Mouse (Mus musculus) T-helper 17 cell (primary cell): ENCODE measurements at regions not wholly inside any gene's neighbourhood (a gene's known extent, or its start where the extent isn't known, plus 50 kb on each side); places are given as distances from the start of the nearest gene placed in this dataset.
"Not testable (repeated sequence)": the region's sequence is repeated elsewhere in the genome, so short reads cannot be mapped to it uniquely, and the experiment has no call there.

ENCODE experiments used
- in situ Hi-C, 2 experiments: fragments of 300-600 bp; cut with MboI, MseI; formaldehyde crosslinking; loops; 1 replicate in 1 of 2; 2 replicates in 1 of 2; pipeline ENCODE4 v1.15.1; 2025; ENCODE audit warnings: high pct_unique_total_duplicates in 2 of 2

GRCm38 (mm10) chr12:77575046-77575445 lies 337.1 kb downstream of the Fut8 start:
- in situ Hi-C loops, result no loop called here

GRCm38 (mm10) chr12:77588297-77588696 lies 350.4 kb downstream of the Fut8 start:
- in situ Hi-C loops, result no loop called here

DNA sequence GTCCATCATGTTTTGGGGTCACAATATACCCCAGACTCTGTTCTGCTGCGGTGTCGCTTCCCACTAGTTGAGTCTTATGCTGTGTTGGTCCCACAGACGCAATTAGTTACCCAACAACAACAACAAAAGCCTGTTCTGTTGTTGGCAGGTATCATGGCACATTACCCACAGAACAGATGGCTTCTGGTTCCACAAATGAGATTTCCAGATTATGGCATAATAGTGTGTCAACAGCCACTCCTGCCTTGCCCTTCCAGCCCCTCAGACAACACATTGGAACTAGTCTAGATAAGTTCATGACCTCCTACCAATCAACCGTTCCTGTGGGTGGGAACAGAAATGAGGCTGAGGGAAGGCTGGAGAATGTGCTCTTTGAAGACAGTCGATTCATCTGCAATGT lies 351.5 kb downstream of the Fut8 start:
- in situ Hi-C loops, result no loop called here

DNA sequence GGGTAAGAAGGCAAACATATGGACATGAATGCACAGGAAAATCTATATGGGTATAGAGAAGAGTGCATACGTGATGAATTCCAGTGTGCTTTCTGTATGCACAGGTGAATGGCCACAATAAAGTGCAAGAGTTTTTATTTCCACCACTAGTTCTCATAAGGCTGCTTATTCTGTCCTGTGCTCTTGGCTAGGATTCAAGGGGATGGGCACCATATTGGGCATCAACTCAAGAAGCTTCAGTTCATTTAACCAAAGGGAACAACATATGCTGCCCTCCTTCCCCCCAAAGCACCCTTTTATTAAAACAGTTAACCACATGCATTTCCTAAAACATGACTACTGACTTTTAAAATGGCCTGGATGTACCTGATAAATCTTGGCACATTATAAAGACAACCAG lies 356.2 kb downstream of the Fut8 start:
- in situ Hi-C loops, result no loop called here

DNA sequence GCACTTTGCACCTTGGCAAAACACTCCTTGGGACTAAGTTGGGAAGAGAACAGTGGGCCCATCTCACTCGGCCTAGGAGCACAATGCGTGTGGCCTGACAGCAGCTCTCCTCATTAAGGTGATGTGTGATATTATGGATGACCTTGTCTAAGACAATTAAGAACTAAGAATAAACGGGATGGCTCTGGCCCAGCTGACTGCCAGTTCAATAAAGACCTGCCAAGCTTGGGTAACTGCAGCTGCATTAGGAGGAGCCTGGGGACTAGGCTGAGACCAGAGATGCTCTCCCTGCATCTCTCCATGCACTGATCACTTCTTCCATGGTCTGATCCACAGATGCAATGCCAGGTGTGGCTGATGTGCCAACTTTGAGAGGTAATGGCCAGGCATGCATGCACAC lies 356.7 kb downstream of the Fut8 start:
- in situ Hi-C loops, result no loop called here

- in situ Hi-C loops, result no loop called here
Measured at GRCm38 (mm10) chr12:77595821-77596220, 357.9 kb downstream of the Fut8 start.

- in situ Hi-C loops, result no loop called here
Measured at GRCm38 (mm10) chr12:77596676-77597075, 358.8 kb downstream of the Fut8 start.

- in situ Hi-C loops, result no loop called here
Measured at GRCm38 (mm10) chr12:77597627-77598333, 359.9 kb downstream of the Fut8 start.

DNA sequence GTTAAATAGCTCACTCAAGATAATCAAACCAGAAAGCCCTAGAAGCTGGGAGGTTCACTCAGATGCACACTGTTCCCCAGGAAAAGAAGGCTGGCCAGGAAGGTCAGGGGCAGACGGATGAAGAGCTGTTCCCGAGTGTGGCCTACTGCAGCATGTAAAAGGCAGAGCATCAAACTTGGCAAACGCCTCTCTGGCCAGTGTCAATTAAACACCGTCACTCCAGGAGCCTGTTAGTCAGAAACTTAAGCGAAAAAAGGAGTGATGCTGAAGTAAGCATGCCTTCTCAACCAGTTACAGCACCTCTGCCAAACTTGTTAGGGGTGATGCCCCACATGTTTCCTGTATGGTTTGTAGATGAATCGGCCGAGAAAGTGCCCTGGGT lies 360.4 kb downstream of the Fut8 start:
- in situ Hi-C loops, result no loop called here

DNA sequence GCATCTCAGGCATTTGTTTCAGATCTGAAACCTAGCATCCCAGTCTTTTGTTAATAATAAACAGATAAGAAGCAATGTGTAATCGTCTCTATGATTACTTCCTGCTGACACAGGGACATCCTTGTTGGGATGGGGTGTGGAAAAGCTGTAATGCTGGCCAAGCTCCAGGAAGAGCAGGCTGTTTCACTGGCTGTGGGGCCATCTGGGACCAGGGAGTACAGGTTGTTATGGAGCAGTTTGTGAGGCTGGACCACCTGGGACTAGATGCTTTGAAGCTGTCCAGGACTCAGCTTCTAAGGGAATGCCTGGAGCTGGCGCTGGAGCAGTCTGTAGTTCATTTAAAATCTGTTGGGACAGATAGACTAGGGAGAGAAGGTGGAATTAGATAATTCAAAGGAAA lies 361.5 kb downstream of the Fut8 start:
- in situ Hi-C loops, result no loop called here

DNA sequence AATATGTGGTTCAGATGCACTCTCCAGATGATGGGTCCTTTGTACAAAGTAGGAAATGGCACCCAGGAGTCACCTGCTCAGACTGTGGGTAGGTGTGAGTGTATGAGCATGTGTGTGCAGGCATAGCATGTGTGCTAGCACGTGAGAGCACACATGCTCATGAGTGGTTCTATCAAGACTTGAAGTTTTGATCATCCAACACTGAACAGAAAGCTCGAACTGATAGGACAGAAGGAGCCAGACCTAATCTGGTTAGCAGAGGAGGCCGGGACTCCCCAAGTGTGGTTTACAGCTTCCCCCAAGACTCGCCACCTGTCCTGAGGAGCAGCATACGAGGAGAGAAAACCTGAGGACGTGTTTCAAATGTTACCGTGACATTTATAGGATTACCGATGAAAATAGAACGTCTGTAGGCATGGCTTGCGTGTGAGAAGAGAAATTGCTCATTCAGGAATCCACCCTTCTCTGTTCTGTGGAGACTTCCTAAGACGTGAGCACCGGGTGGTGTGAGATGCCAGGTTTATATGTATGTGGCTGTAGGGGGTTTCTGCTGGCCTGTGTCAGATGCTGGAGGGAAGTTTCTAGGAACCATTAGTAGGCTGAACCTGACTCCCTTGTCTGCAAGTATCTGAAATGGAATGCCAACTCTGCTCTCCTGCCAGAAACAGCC lies 366.0 kb downstream of the Fut8 start:
- in situ Hi-C loops, result no loop called here

DNA sequence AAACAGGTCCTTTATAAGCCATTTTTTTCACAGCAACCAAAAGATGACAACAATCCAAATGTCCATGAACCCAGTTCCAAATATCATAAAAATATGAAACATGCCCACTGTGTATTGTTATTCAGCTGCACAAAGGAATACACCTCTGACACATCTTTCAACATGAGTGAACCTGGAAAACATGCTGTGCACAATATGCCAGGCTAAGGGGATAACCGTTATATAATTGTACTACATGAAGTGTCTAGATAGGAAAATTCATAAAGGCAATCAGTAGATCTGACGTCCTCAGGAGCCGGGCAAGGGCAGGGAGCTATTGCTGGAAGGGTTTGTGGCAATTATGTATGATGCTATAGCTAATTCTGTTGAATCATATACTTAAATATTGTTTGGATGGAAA lies 379.6 kb downstream of the Fut8 start:
- in situ Hi-C loops, result no loop called here

GRCm38 (mm10) chr12:77622243-77622642 lies 384.3 kb downstream of the Fut8 start:
- in situ Hi-C loops, result no loop called here

DNA sequence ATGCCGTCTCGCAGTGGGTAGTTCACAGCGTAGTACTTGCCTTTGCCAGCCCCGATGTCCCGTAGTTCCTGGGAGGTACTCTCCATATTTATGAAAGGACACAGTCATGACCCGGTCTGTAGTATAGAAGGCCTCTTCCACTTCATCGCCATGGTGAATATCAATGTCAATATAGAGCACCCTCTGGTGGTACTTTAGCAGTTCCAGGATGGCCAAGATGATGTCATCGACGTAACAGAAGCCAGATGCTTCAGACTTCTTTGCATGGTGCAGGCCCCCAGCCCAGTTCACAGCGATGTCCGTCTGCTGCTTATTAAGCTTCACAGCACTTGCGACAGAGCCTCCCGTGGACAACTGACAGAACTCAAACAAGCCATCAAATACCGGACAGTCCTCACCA lies 386.4 kb downstream of the Fut8 start:
- in situ Hi-C loops, result not testable (repeated sequence)

DNA sequence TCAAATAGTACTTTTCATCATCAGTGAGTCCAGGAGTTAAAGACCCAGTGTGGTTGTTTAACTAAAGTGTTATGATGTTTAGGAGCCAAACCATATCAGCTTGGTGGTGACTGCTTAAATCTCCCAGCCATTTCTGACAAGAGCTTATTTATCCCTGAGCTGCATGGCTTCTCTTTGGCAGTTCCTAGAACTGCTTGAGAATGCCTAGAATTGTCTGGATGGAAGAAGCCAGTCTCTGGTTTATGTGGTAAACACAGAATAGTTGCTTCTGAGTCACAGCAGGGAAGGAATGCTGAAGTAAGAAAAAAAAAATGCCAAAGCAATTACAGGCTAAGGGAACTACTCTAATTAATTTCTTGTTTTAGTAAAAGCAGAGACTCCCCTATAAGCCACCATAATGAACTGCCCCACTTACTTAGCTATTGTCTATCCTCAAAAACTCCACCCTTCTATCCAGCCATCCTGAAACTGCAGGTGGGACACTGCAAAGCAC lies 390.5 kb downstream of the Fut8 start:
- in situ Hi-C loops, result no loop called here

- in situ Hi-C loops, result no loop called here
Measured at GRCm38 (mm10) chr12:77633981-77634650, 396.2 kb downstream of the Fut8 start.

- in situ Hi-C loops, result no loop called here
Measured at GRCm38 (mm10) chr12:77638266-77638665, 400.3 kb downstream of the Fut8 start.

DNA sequence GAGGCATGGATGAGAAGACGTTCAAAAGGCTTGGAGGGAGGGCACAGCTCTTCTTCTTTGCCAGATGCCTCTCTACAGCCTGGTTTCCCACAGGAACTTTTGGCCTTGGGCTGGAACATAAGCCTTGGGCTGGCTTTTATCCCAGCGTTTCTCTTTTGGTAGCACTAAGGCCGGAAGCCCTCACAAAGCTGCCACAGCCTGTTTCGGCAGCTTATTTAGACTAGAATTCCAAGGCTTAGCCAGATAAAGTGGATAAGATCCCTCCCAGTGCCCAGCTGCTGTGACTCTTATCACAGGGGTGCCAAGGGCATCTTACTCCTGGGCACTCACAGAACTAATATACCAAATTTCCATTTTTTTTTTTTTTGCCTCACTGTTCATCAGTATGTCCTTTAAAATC lies 404.4 kb downstream of the Fut8 start:
- in situ Hi-C loops, result no loop called here

DNA sequence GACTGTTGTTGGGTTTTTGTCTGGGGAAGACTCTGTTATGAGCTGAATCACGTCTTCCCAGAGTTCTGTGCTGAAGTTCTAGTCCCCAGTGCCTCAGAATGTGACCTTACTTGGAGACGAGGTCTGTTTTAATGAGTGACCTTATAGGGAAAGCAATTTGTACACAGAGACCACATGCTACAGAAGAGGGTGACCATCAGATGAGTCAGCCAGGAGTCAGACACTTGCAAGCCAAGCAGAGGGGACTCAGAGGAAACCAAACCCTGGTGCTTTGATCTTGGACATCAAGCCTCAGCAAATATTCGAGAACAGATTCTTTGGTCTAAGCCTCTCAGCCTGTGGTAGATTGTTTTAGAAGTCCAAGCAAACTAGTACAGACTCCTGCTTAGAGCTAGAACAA lies 409.9 kb downstream of the Fut8 start:
- in situ Hi-C loops, result no loop called here

DNA sequence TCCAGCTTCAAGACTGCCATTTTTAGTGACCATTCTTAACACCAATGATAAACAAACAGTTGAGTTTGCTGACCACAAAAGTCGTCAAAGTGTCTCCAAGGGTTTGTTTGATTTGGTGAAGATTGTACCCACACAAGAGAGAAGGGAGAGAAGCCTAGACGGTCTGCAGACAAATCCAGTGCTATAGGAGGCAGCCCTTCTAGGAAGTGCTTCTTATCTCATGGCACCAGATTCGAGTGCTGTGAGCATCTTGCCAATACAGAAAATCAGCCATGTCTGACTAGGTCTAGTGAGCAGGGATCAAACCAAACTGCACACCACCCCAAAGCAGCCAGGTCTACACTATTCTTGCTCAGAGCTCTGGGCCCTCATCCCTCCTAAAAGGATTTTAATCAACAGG lies 416.4 kb downstream of the Fut8 start:
- in situ Hi-C loops, result no loop called here

- in situ Hi-C loops, result no loop called here
Measured at GRCm38 (mm10) chr12:77657060-77657459, 419.1 kb downstream of the Fut8 start.

DNA sequence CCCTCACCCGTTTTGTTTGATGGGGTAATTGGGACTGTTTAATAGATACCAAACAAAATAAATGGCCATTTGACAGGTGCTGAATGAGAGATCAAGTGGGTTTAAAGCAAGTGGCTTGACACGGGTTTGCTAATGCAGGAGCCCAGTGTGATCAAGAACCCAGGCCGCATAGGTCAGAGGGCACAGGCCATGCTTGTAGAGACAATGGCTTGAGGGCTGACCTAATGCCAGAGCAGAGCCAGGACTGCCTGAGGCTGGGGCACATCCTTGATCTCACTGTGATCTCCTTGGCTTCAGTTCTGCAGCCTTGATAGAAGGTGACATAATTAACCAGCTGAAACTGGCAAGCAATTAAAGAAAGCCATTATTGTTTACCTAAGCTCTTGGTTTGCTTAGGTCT lies 420.0 kb downstream of the Fut8 start:
- in situ Hi-C loops, result no loop called here

- in situ Hi-C loops, result loop anchor here in 1 of 2 experiments (10.0 kb wide), 1 partner anchor 418 kb away; no protein-coding TSS in a partner anchor
Measured at GRCm38 (mm10) chr12:77663180-77663579, 425.3 kb downstream of the Fut8 start.
